Mouse (Mus musculus): Measurements from ENCODE around the gene Slc5a9.
"Not testable (repeated sequence)": the region's sequence is repeated elsewhere in the genome, so short reads cannot be mapped to it uniquely, and the experiment has no call there.

Gene Slc5a9

DNA sequence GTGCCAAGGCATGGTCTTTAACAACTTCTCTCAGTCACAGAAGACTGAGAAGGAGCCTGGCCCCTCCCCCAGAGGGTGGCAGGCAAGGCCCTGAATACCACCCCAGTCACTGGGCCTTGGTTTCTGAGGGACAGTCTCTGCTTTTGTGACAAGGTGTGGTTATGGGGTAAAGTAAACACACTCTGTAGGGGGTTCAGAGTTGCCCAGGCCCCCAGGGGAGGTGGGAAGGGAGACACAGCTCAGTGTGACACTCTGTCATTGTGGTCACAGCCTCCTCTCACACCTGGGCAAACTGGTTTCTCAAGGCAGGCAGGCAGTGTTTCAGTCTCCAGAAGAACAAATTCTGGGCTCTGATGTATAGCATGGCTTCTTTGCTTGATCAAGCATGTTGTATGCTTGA, at the start of gene Slc5a9:
Gene Slc5a9 (minus strand): TSS at position 144 of the 400 bp plus-strand sequence.
- DNase-seq: no peak

DNA sequence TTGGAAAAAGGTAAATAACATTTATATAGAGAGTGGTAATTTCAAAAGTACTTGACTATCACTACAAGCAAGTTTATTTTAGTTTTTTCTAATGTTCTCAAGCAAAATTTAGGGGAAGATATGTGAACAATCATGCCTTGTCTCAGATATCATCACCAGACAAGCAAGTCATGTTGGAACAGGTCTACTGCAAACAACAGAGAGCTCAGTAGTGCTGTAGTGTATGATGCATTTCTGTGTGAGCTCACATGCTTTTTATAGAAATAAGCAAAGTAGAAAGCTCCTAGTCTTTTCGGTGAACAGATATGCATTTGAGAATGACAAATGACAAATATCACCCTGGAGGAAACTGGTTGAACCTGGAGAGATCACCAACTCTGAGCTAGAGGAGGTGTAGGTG, 16.4 kb upstream of the Slc5a9 start, which contains the start of gene Skint8:
Gene Skint8 (plus strand): TSS at position 301 of the 400 bp plus-strand sequence.
- no peak for DNase-seq

- no peak for DNase-seq
These were observed 5.2 kb upstream of the Slc5a9 start for GRCm38 (mm10) chr4:111907926-111908325.

GRCm38 (mm10) chr4:111901473-111901872, 1.2 kb downstream of the Slc5a9 start:
- DNase-seq: no peak

- DNase-seq: not testable (repeated sequence)
These were observed 2.2 kb downstream of the Slc5a9 start for GRCm38 (mm10) chr4:111900491-111900890.

- no peak for DNase-seq
These were observed 4.2 kb downstream of the Slc5a9 start for GRCm38 (mm10) chr4:111898566-111898965.

- no peak for DNase-seq
These were observed 5.0 kb downstream of the Slc5a9 start for GRCm38 (mm10) chr4:111897755-111898154.

DNA sequence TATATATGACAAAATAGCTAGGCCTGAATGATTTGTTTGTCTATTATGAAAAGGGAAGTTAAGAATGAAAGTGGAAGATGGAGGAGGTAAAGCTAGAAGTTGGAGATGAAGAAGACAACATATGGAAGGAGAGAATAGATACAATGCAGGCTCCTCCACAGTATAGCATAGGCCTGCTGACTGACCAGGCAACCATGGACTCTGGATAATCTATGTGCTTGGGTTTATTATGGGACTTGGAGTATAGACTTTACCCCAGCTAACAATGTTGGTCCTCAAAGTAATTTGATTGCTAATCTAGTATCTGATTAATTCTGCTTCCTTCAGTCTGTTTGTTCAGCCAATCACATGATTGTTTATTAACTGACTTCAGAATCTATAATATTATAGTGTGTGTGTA, 10.6 kb downstream of the Slc5a9 start:
- no peak for DNase-seq

GRCm38 (mm10) chr4:111886607-111887006, 16.1 kb downstream of the Slc5a9 start:
- DNase-seq: peak; percentile 77

- peak; percentile 66 for DNase-seq
These were observed 16.7 kb downstream of the Slc5a9 start for GRCm38 (mm10) chr4:111886018-111886417.

- DNase-seq: no peak
These were observed 19.2 kb downstream of the Slc5a9 start for GRCm38 (mm10) chr4:111883543-111883942.

DNA sequence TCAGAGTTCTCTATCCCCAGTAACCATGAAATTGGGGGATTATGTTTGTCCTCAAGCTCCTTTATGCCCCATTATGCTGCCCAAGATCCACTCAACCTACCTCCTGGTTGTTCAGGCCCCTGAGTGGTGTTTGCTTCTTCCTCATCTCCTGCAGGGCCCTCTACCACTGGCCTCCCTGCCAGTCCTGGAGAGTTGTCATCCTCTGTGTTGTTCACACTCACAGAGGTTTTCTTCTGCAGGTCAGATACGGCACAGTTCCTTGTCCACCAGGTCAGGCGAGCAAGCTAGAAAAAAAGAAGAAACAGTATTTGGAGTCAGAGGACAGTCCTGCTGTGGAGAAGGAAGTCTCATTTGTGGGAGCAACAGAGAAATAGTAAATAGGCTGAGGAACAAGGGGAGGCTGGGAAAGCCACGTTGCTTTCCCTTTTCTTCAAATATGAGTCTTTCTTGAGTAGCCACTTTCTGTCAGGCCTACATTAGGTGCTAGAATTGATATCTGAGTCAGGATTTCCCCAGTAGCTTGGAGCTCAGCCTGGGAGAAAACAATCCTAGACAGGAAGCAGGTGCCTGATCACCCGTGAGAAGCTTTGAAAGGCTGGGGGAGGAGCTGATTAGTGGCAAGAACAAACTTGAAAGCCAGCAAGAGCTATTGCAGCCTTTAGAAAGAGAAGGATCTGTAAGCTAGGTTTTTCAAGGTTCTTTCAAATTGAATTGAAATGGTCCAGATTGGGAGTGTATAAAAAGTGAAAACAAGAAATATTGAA, 22.4 kb downstream of the Slc5a9 start:
- no peak for DNase-seq

DNA sequence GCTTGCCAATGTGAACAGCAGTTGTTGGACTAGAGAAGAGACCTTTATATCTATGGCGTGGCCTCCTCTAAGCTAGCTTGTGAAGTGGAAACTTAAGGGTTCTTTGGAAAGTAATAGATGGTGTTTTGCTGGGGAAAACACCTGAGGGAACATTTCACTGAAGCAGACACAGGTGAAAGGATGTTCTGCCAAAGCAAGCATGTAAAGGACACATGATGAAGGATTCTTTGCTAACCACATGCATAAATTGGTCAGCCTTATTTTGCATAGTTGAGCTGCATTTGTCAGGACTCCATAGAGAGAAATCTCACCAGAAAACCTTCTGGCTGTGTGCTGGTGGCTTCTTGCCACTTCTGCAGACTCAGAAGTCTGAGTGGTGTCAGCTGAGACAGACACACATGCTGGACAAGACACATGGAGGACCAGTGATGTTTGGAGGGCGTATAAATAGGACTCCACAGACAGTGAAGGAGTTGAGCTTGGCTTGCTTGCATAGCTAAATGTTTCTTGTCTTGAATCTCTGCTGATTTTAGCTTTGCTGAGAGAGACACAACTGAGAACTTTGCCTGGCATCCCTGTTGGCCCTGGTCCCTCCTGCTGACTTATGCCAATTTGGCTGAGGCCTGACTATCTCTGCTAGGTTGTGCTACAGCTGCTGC, 34.8 kb downstream of the Slc5a9 start:
- DNase-seq: no peak

DNA sequence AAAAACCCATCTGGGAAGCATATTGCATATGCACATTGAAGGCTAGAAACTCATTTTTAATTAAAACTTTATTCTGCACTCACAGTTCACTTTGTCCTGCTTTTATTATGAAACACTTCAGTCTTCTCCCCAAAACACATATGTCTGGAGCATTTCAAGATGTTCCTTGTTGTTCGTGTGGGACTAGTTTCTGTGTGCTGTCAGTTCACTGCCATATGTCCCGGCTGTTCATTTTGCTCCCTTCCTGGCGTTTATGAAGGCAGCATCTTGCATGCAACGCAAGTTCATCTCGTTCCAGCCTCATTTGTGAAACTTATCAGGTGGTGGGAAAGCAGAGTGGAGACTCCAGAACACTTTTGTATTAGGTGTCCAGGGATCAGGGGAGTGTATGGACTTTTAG, 36.0 kb downstream of the Slc5a9 start:
- DNase-seq: peak; percentile 11

- no peak for DNase-seq
These were observed 50.1 kb downstream of the Slc5a9 start for GRCm38 (mm10) chr4:111852626-111853025.

DNA sequence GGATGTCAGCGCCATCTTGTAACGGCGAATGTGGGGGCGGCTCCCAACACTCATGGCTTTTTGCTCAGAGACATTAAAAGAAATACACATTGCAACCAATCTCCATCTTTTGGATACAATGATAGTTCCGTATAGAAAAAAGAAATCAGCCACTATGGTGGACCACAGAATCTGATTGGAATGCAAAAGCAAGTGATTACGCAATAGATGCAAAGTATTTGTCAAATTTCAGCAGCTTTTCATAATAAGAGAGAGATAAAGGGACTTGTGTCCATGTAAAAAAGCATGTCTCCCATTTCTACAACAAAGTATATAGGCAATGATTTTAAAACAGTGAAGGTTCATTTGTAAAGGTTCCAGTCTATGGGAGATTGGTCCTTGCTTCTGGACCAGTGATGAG, 63.8 kb downstream of the Slc5a9 start:
- DNase-seq: no peak

Measured in right cerebral cortex, postnatal 25 days (tissue).